Mouse (Mus musculus) cerebellum, adult 2 months (tissue): ENCODE results near the gene Tmppe.
"Not testable (repeated sequence)": the region's sequence is repeated elsewhere in the genome, so short reads cannot be mapped to it uniquely, and the experiment has no call there.

Source experiments
- CTCF ChIP-seq: fragments of 200-500 bp; IDR thresholded peaks from 2 replicates; pipeline ENCODE4 v1.5.1; 2011; ENCODE audit warnings: low read depth, mild to moderate bottlenecking, control low read depth, low read length, moderate library complexity, borderline replicate concordance; ENCODE audit not compliant: insufficient read depth
- POLR2A ChIP-seq: fragments of 200-500 bp; IDR thresholded peaks from 2 replicates; pipeline ENCODE4 v1.6.1; 2011; ENCODE audit warnings: low read length, control low read depth, borderline replicate concordance; ENCODE audit not compliant: insufficient read depth

DNA sequence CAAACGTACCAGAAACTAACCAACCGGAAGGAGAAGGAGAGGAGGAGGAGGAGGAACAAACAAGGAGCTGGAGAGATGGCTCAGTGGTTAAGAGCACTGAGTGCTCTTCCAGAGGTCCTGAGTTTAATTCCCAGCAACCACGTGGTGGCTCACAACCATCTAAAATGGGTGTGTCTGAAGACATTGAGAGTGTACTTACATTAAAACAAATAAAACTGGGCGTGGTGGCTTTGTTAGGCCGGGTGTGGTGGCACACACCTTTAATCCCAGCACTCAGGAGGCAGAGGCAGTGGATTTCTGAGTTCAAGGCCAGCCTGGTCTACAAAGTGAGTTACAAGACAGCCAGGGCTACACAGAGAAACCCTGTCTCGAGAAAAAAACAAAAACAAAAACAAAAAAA lies 6.8 kb upstream of the Tmppe start:
- TF ChIP-seq CTCF, POLR2A: not testable (repeated sequence)
